Mouse (Mus musculus): ENCODE results near the gene Rnf41. TPM values are rescaled to one million over a fixed set of nuclear protein-coding genes. Genes with fewer than 3 reads are reported as not detected.

The Rnf41 gene
- total RNA-seq, 2 experiments from 2014 or later = 76.7 to 78.6 TPM

- intact Hi-C loops (cut with DNase I) = loop anchor here (1.0 to 10.0 kb wide), 5 partner anchors 48 to 363 kb away; partner anchors contain the start of genes Baz2a and Coq10a
- DNase-seq (ENCODE audit: low spot score in 2 of 2) = no peak
These were observed 46.2 kb downstream of the Rnf41 start for GRCm38 (mm10) chr10:128457676-128458075.

GRCm38 (mm10) chr10:128458348-128458718, 46.9 kb downstream of the Rnf41 start:
- intact Hi-C loops (cut with DNase I) = loop anchor here (1.0 to 10.0 kb wide), 5 partner anchors 49 to 364 kb away; partner anchors contain the start of genes Baz2a and Coq10a

GRCm38 (mm10) chr10:128458719-128459408, 47.4 kb downstream of the Rnf41 start, which contains the start of gene Smarcc2:
Gene Smarcc2 (plus strand): TSS chr10:128459248.
- intact Hi-C loops (cut with DNase I) = loop anchor here (1.0 to 10.0 kb wide), 5 partner anchors 50 to 364 kb away; partner anchors contain the start of genes Baz2a and Coq10a
- peak; percentile 74 to 85 for DNase-seq (ENCODE audit: low spot score in 2 of 2)

More at GRCm38 (mm10) chr10:128458348-128458718, 46.9 kb downstream of the Rnf41 start:
- DNase-seq (ENCODE audit: low spot score in 2 of 2) = peak; percentile 89 to 93

DNA sequence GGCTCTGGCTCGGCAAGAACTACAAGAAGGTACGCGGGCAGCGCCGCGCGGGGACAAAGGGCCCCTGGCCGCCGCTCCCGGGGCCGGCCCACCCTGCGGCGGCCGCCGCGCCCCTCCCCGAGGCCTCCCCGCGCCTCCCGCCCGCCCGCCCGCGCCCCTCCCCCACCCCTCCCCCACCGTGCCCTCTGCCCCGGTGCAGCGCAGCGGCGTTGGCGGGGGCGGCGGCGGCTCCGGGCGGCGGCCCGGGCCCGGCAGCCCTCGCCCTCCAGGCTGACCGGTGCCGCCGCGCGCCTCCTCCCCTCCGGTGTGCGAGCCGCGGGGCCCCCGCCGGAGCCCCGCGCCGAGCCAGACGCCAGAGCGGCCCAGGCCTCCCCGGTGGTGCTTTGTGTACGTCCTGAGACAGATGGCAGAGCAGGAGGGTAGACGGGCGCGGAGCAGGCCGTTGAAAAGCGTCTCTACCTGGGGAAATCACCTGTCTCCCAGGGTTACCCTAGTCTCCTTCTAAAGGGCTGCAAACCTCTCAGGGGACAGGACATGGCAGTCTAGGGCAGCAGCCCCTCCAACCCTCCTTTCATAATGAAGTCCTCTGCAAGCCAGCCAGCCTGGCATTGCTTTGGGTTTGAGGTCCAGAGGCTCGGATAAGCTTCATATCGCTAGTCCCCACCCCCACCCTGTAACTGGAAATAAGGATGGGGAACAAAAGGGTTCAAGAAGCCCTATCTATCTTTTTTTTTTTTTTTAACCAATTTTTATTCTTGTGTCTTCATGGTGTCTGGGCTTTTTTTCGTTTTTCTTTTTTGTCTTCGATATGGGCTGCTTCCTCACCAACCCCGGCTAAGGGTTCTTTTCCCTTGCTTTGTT, 48.2 kb downstream of the Rnf41 start:
- intact Hi-C loops (cut with DNase I) = loop anchor here (2.0 to 10.0 kb wide), 4 partner anchors 77 to 365 kb away; partner anchors contain the start of genes Baz2a and Coq10a
- peak; percentile 39 to 47 for DNase-seq (ENCODE audit: low spot score in 2 of 2)

GRCm38 (mm10) chr10:128460270-128460630, 48.8 kb downstream of the Rnf41 start:
- intact Hi-C loops (cut with DNase I) = no loop called here
- no peak for DNase-seq (ENCODE audit: low spot score in 2 of 2)

GRCm38 (mm10) chr10:128474366-128474765, 62.9 kb downstream of the Rnf41 start:
- DNase-seq (ENCODE audit: low spot score in 2 of 2) = no peak
- intact Hi-C loops (cut with DNase I) = no loop called here

GRCm38 (mm10) chr10:128486370-128486769, 74.9 kb downstream of the Rnf41 start:
- DNase-seq (ENCODE audit: low spot score in 2 of 2) = no peak
- intact Hi-C loops (cut with DNase I) = no loop called here

- no peak for DNase-seq (ENCODE audit: low spot score in 2 of 2)
- intact Hi-C loops (cut with DNase I) = no loop called here
These were observed 76.6 kb downstream of the Rnf41 start for GRCm38 (mm10) chr10:128487861-128488712.

- intact Hi-C loops (cut with DNase I) = no loop called here
These were observed 77.3 kb downstream of the Rnf41 start for GRCm38 (mm10) chr10:128488776-128489175.

DNA sequence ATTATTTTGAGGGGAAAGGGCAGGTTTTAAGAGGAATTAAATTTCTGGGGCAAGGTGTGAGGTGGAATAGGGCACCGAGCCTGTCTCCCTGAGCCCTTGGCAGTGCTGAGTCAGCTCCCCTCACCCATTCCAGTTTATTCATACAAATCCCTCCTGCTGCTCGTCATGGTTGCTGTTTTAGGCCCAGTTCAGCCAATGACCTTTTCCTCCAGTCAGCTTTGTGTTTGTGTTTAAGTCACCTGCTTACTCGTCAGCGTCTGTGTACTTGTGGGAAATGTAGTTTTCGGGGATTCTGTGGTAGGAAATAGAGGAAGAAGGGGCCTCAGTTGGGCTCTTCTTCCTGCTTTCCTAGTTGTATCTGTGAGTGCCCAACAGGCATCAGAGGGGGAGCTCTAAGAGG, 77.9 kb downstream of the Rnf41 start:
- DNase-seq (ENCODE audit: low spot score in 2 of 2) = peak; percentile 16 to 30
- intact Hi-C loops (cut with DNase I) = no loop called here

More at GRCm38 (mm10) chr10:128488776-128489175, 77.3 kb downstream of the Rnf41 start:
- no peak for DNase-seq (ENCODE audit: low spot score in 2 of 2)

DNA sequence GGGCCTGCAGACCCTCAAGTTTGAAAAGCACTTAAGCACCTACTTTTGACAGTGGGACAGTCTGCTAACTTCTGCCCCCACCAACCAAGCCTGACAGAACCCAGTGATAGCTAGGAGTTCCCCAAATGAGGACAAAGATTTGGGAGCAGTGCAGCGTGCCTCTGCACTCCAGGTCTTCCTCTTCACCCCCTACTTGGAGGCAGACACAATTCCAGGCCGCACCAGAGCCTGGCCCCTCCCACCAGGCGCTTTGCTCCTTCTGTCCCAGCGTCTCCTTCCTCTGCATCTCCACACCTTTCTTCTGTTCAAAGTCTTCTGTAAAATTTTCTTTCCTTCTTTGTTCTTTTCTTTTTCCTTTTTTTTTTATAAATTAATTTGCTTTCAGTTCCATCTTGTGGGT, 78.3 kb downstream of the Rnf41 start:
- no peak for DNase-seq (ENCODE audit: low spot score in 2 of 2)
- intact Hi-C loops (cut with DNase I) = no loop called here

DNA sequence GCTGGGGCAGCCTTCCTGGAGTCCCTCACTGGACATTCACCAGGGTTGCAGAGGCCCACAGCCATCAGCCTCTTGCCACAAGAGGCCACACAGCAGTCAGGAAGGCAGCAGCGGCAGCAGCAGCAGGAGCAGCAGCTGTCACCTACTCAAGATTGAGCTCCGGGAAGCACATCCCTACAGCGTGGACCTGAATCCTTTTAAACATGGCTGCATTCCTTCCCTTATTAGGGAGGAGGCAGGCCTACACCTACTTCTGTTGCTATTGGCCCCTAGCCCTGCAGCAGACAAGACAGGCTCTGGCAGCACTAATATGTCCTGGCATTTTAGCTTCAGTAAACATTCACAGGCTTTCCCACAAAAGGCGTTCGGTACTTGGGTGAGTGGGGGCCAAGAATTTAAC, 78.8 kb downstream of the Rnf41 start:
- intact Hi-C loops (cut with DNase I) = no loop called here

GRCm38 (mm10) chr10:128490912-128491311, 79.5 kb downstream of the Rnf41 start:
- DNase-seq (ENCODE audit: low spot score in 2 of 2) = peak in 1 of 2 experiments; percentile 16
- intact Hi-C loops (cut with DNase I) = no loop called here

More for the DNA sequence above, 78.8 kb downstream of the Rnf41 start:
- peak; percentile 28 to 37 for DNase-seq (ENCODE audit: low spot score in 2 of 2)

Small RNA genes lying within 50 kb of the gene (microRNA-seq; reads per million reads assigned to microRNA genes)
- gene Gm25361 (0 reads per million in 2 experiments), gene Gm26308 (0 to 0.25 reads per million in 2 experiments), gene Mir6914 (0 to 0.34 reads per million in 2 experiments), gene Mir6915 (6.0 to 7.7 reads per million in 2 experiments), gene Mir8105 (0.74 to 1.3 reads per million in 2 experiments)

Other genes with a start within 250 kb of the Rnf41 start
- gene Rbms2, start 231.4 kb upstream of the Rnf41 start, total RNA-seq (2021) = 10 to 100 TPM; 11.3 to 13.5 TPM
- gene Gls2, start 217.2 kb upstream of the Rnf41 start, total RNA-seq (2021) = 10 to 100 TPM; 29.4 to 32.9 TPM
- gene Spryd4, start 199.8 kb upstream of the Rnf41 start, total RNA-seq (2021) = 10 to 100 TPM; 10.1 to 10.7 TPM
- not detected for gene Mip, start 185.8 kb upstream of the Rnf41 start, total RNA-seq (2021)
- gene Timeless, start 179.6 kb upstream of the Rnf41 start, total RNA-seq (2021) = 1 to 10 TPM; 6.8 to 8.3 TPM
- gene Apon, start 157.6 kb upstream of the Rnf41 start, total RNA-seq (2021) = not detected
- not detected for gene Apof, start 143.0 kb upstream of the Rnf41 start, total RNA-seq (2021)
- 10 to 100 TPM; 27.1 to 29.6 TPM for gene Stat2, start 141.1 kb upstream of the Rnf41 start, total RNA-seq (2021)
- under 1 TPM; 0.64 to 0.69 TPM for gene Il23a, start 112.9 kb upstream of the Rnf41 start, total RNA-seq (2021)
- gene Pan2, start 108.3 kb upstream of the Rnf41 start, total RNA-seq (2021) = 10 to 100 TPM; 14.3 to 15.4 TPM
- gene Cnpy2, start 89.2 kb upstream of the Rnf41 start, total RNA-seq (2021) = 10 to 100 TPM; 64.7 to 70.5 TPM
- gene Cs, start 73.9 kb upstream of the Rnf41 start, total RNA-seq (2021) = 100 to 1,000 TPM; 227 to 229 TPM
- 10 to 100 TPM; 60.4 to 63.8 TPM for gene Coq10a, start 42.7 kb upstream of the Rnf41 start, total RNA-seq (2021)
- 10 to 100 TPM; 65.1 to 68.9 TPM for gene Ankrd52, start 34.5 kb upstream of the Rnf41 start, total RNA-seq (2021)
- under 1 TPM; 0.30 to 0.32 TPM for gene Slc39a5, start 10.4 kb upstream of the Rnf41 start, total RNA-seq (2021)
- gene Nabp2, start 165 bp upstream of the Rnf41 start, total RNA-seq (2021) = 10 to 100 TPM; 87.8 to 89.7 TPM
- 100 to 1,000 TPM; 228 to 232 TPM for gene Smarcc2, start 47.6 kb downstream of the Rnf41 start, total RNA-seq (2021)
- gene Myl6, start 82.5 kb downstream of the Rnf41 start, total RNA-seq (2021) = 100 to 1,000 TPM; 616 to 641 TPM
- 10 to 100 TPM; 22.9 to 24.0 TPM for gene Myl6b, start 87.0 kb downstream of the Rnf41 start, total RNA-seq (2021)
- gene Esyt1, start 114.2 kb downstream of the Rnf41 start, total RNA-seq (2021) = 1 to 10 TPM; 7.9 to 8.0 TPM
- gene Zc3h10, start 136.1 kb downstream of the Rnf41 start, total RNA-seq (2021) = 10 to 100 TPM; 13.2 to 13.5 TPM
- 1,000 to 10,000 TPM; 1,545 to 1,604 TPM for gene Rpl41, start 137.6 kb downstream of the Rnf41 start, total RNA-seq (2021)
- 10 to 100 TPM; 56.7 to 62.7 TPM for gene Pa2g4, start 154.3 kb downstream of the Rnf41 start, total RNA-seq (2021)
- gene Erbb3, start 178.0 kb downstream of the Rnf41 start, total RNA-seq (2021) = 1 to 10 TPM; 5.8 to 7.6 TPM
- gene Rps26, start 215.1 kb downstream of the Rnf41 start, total RNA-seq (2021) = 100 to 1,000 TPM; 235 to 247 TPM
- gene Ikzf4, start 234.3 kb downstream of the Rnf41 start, total RNA-seq (2021) = 10 to 100 TPM; 17.9 to 18.9 TPM